Mouse (Mus musculus) megakaryocyte, embryonic 14.5 days (primary cell): ENCODE measurements around the gene Rhox3a.
"Not testable (repeated sequence)": the region's sequence is repeated elsewhere in the genome, so short reads cannot be mapped to it uniquely, and the experiment has no call there.

Experiments
- FLI1 ChIP-seq: IDR thresholded peaks from 2 replicates; pipeline ENCODE4 v1.6.1; 2012; ENCODE audit warnings: low read length, inconsistent platforms, mixed read lengths
- GATA1 ChIP-seq: IDR thresholded peaks from 3 replicates; pipeline ENCODE4 v1.6.1; 2012; ENCODE audit warnings: mixed read lengths, low read length, inconsistent platforms, borderline replicate concordance

GRCm38 (mm10) chrX:37244676-37245075 is 5.0 kb upstream of the Rhox3a start, which contains the start of gene Rhox2a:
- TF ChIP-seq GATA1, FLI1: not testable (repeated sequence)
